Comparison of ENCODE assay signal across 24 mouse cellular contexts in genomic region chr1:164936060-164936459, GRCm38 (mm10). TPM values are rescaled to one million over a fixed set of nuclear protein-coding genes. Genes with fewer than 3 reads are reported as not detected.
"Had no signal": no experiment of that assay in that cellular context is flagged by ENCODE, and none has a peak within 500 bp of the region (broad histone marks: within the 10 kb centered on the region; RNA-seq: fewer than 3 reads in every experiment).

No protein-coding gene starts in this region.

- H3K4me1 ChIP-seq: midbrain, embryonic 10.5 days; midbrain, embryonic 12.5 days; neural tube, embryonic 13.5 days; neural tube, embryonic 15.5 days had no signal

- H3K27me3 ChIP-seq: megakaryocyte, embryonic 14.5 days; midbrain, embryonic 12.5 days; neural tube, embryonic 13.5 days; neural tube, embryonic 15.5 days had no signal

- DNase-seq: lung, adult 18-20 months; lung, embryonic 14.5 days; lung, postnatal 10 days; lung, postnatal 4 days; midbrain, embryonic 14.5 days; retina, postnatal 1 day; right cerebral cortex, adult 18-20 months; right cerebral cortex, postnatal 25 days; right cerebral cortex, postnatal 4 days; spleen, adult 18-20 months; thymus, adult 18-20 months; thymus, postnatal 25 days; thymus, postnatal 4 days had no signal

- H3K27ac ChIP-seq: midbrain, embryonic 10.5 days; midbrain, embryonic 12.5 days; neural tube, embryonic 13.5 days; neural tube, embryonic 15.5 days had no signal

- ATAC-seq: midbrain, embryonic 16.5 days had no signal

- H3K36me3 ChIP-seq: midbrain, embryonic 10.5 days; midbrain, embryonic 12.5 days; neural tube, embryonic 13.5 days; neural tube, embryonic 15.5 days had no signal

- H3K9ac ChIP-seq: lung, embryonic 14.5 days; midbrain, embryonic 12.5 days; neural tube, embryonic 13.5 days; neural tube, embryonic 15.5 days had no signal

- H3K4me3 ChIP-seq: megakaryocyte, embryonic 14.5 days; midbrain, embryonic 10.5 days; midbrain, embryonic 12.5 days; myocyte; neural tube, embryonic 13.5 days; neural tube, embryonic 15.5 days had no signal

- H3K4me2 ChIP-seq: lung, embryonic 14.5 days; midbrain, embryonic 12.5 days; neural tube, embryonic 13.5 days; neural tube, embryonic 15.5 days had no signal

- H3K9me3 ChIP-seq: megakaryocyte, embryonic 14.5 days; midbrain, embryonic 10.5 days; midbrain, embryonic 12.5 days; neural tube, embryonic 13.5 days; neural tube, embryonic 15.5 days had no signal

RNA-seq across cellular contexts. Expression of gene Xcl1, which starts 0.7 kb away (rescaled TPM):
- polyA plus RNA-seq: liver, embryonic 16.5 days; lung, embryonic 14.5 days; midbrain, embryonic 10.5 days; midbrain, embryonic 12.5 days; midbrain, embryonic 14.5 days; midbrain, embryonic 16.5 days; neural tube, embryonic 11.5 days; neural tube, embryonic 13.5 days; neural tube, embryonic 15.5 days; stomach, embryonic 14.5 days; stomach, embryonic 16.5 days had no signal
